Mouse (Mus musculus): Measurements from ENCODE around the gene Tada3. TPM values are rescaled to one million over a fixed set of nuclear protein-coding genes. Genes with fewer than 3 reads are reported as not detected.
A peak's percentile ranks its signal among the peaks of the same experiment; 100 is the strongest.

Tada3 gene
- polyA plus RNA-seq (2015; fragmentation: Nextera tagmentation; extraction: Ambion mirVana) = 44.4 and 45.1 TPM in 2 replicates

DNA sequence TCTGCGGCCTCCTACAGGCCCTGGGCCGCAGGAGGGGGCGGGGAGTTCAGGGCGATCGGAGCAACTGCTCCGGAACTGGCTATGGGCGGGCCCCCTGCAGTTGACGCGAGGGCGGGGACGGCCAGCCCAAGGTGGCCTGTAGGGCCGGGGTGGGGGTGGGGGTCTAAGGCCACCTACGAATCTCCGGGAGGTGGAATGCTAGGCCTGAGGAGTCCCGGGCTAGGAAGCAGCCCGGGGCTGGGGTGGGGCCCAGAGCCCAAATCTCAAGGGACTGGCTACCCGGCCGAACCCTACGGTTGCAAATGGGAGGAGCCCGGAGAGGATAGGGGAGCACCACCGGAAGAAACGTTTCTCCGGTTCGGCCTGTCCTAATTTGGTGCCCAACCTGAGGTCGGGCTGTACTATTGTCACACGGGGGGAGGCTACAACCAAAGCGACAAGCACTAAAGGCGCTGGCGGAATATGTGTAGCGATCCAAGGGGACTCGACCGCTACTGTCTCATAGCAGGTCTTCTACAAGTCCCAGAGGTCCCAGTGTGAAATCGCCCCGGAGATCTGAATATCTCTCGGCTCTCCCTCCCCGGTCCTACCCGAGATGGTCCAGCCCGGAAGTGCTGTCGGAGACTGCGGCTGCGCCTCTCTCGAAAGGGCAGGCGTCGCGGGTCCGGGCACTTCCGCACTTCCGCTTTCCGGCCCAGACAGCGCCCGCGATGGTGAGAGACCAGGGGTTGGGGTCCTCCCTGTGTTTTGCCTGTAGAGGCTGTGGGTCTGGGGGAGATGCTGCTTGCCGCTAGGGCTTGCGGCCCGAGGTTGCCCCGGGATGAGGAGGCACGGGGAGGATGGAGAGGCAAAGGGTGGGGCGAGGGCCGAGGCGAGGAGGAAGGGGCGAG lies at the start of gene Tada3, which contains the start of gene Arpc4:
Gene Tada3 (minus strand): TSS at position 388 of the 890 bp plus-strand sequence.
Gene Arpc4 (plus strand): TSS at position 620 of the 890 bp plus-strand sequence.
- under 1% methylated on average over 61 of the region's 61 CpGs for WGBS

GRCm38 (mm10) chr6:113427397-113427796 lies 49.7 kb upstream of the Tada3 start:
- Histone ChIP-seq H3K27me3 (replicated peaks; ENCODE audit: control insufficient read depth, insufficient read depth, low read length) (no peaks in the 10 kb centered on the region), H3K4me1 (ENCODE audit: control insufficient read depth, insufficient read depth, low read length) (no peaks in the 10 kb centered on the region), H3K4me2 (ENCODE audit: low read depth, low read length) (no peak overlapping the region), H3K9me3 (ENCODE audit: control insufficient read depth, low read length) (peaks cover 5% of the 10 kb centered on the region; the same call in 1 of the 2 replicates), H3K27ac (ENCODE audit: low read length) (no peak overlapping the region), H3K4me3 (ENCODE audit: low read length) (no peak overlapping the region), H3K36me3 (ENCODE audit: control insufficient read depth, insufficient read depth, low read length) (0 out of 2 replicates have a peak, but pooled peaks cover 5% of the 10 kb centered on the region), H3K9ac (ENCODE audit: low read depth, low read length) (no peak overlapping the region)
- ATAC-seq = no peak
- WGBS = 59% methylated on average over 3 of the region's 3 CpGs

More for the DNA sequence above, at the start of gene Tada3, which contains the start of gene Arpc4:
- peak within 1 kb of the TSS; percentile 97 for H3K9ac ChIP-seq (ENCODE audit: low read depth, low read length)
- ATAC-seq = peak; percentile 96
- H3K9me3 ChIP-seq (ENCODE audit: control insufficient read depth, low read length) = no peaks in the 10 kb centered on the region
- H3K27me3 ChIP-seq (replicated peaks; ENCODE audit: control insufficient read depth, insufficient read depth, low read length) = no peaks in the 10 kb centered on the region
- peaks cover 16% of the 10 kb centered on the region for H3K4me1 ChIP-seq (ENCODE audit: control insufficient read depth, insufficient read depth, low read length)
- peak within 1 kb of the TSS; percentile 81 for H3K4me2 ChIP-seq (ENCODE audit: low read depth, low read length)
- peak within 1 kb of the TSS; percentile 96 for H3K4me3 ChIP-seq (ENCODE audit: low read length)
- peaks cover 8% of the 10 kb centered on the region for H3K36me3 ChIP-seq (ENCODE audit: control insufficient read depth, insufficient read depth, low read length)
- peak within 1 kb of the TSS; percentile 97 for H3K27ac ChIP-seq (ENCODE audit: low read length)

DNA sequence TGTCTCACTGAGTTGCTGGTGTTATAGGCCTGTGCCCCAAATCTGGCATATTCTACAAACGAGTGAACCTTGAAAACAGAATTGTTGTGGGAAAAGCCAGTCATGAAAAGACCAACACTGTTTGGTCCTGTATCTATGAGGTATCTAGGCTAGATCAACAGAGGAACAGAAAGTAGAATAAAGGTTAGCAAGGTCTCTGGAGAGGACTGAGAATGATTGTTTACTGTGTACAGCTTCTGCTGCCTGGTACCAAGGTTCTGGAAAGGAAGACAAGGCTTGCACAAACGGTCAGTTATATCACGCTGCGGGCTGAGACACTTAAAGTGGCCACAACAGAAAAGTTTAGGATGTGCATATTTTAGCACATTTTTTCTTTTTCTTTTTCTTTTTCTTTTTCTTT lies 49.0 kb upstream of the Tada3 start:
- H3K27me3 ChIP-seq (replicated peaks; ENCODE audit: control insufficient read depth, insufficient read depth, low read length) = no peaks in the 10 kb centered on the region
- 0 out of 2 replicates have a peak, but pooled peaks cover 5% of the 10 kb centered on the region for H3K36me3 ChIP-seq (ENCODE audit: control insufficient read depth, insufficient read depth, low read length)
- H3K27ac ChIP-seq (ENCODE audit: low read length) = no peak overlapping the region
- no peak overlapping the region for H3K4me3 ChIP-seq (ENCODE audit: low read length)
- H3K4me1 ChIP-seq (ENCODE audit: control insufficient read depth, insufficient read depth, low read length) = no peaks in the 10 kb centered on the region
- peaks cover 5% of the 10 kb centered on the region; the same call in 1 of the 2 replicates for H3K9me3 ChIP-seq (ENCODE audit: control insufficient read depth, low read length)
- ATAC-seq = no peak
- no peak overlapping the region for H3K9ac ChIP-seq (ENCODE audit: low read depth, low read length)
- no peak overlapping the region for H3K4me2 ChIP-seq (ENCODE audit: low read depth, low read length)
- WGBS = 91% methylated on average over 4 of the region's 4 CpGs

- H3K4me2 ChIP-seq (ENCODE audit: low read depth, low read length) = no peak overlapping the region
- no peak overlapping the region for H3K4me3 ChIP-seq (ENCODE audit: low read length)
- no peak overlapping the region for H3K27ac ChIP-seq (ENCODE audit: low read length)
- H3K9me3 ChIP-seq (ENCODE audit: control insufficient read depth, low read length) = peaks cover 5% of the 10 kb centered on the region; the same call in 1 of the 2 replicates
- WGBS = 75% methylated on average over 7 of the region's 7 CpGs
- no peaks in the 10 kb centered on the region for H3K4me1 ChIP-seq (ENCODE audit: control insufficient read depth, insufficient read depth, low read length)
- H3K36me3 ChIP-seq (ENCODE audit: control insufficient read depth, insufficient read depth, low read length) = 0 out of 2 replicates have a peak, but pooled peaks cover 5% of the 10 kb centered on the region
- H3K9ac ChIP-seq (ENCODE audit: low read depth, low read length) = no peak overlapping the region
- H3K27me3 ChIP-seq (replicated peaks; ENCODE audit: control insufficient read depth, insufficient read depth, low read length) = no peaks in the 10 kb centered on the region
- no peak for ATAC-seq
Measured at GRCm38 (mm10) chr6:113424187-113424586, 46.5 kb upstream of the Tada3 start.

DNA sequence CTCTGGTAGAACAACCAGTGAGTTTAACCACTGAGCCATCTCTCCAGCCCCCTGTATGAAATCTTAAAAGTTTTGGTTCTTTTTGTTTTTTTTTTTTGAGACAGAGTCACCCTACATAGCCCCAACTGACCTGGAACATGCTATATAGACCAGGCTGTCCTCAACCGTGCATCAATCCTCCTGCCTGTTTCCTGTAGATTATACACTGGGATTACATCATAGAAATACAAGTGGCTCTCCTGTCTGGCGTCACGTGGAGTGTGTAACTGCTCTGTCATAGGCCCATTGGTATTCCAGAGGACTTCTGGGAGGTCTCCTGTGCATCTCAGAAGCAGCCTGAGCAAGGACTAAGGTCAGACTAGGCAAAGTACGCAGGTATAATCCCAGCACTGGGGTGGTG lies 45.3 kb upstream of the Tada3 start:
- Histone ChIP-seq H3K9ac (ENCODE audit: low read depth, low read length) (no peak overlapping the region), H3K9me3 (ENCODE audit: control insufficient read depth, low read length) (peaks cover 5% of the 10 kb centered on the region; the same call in 1 of the 2 replicates), H3K27ac (ENCODE audit: low read length) (no peak overlapping the region), H3K4me3 (ENCODE audit: low read length) (no peak overlapping the region), H3K27me3 (replicated peaks; ENCODE audit: control insufficient read depth, insufficient read depth, low read length) (no peaks in the 10 kb centered on the region), H3K4me2 (ENCODE audit: low read depth, low read length) (no peak overlapping the region), H3K36me3 (ENCODE audit: control insufficient read depth, insufficient read depth, low read length) (0 out of 2 replicates have a peak, but pooled peaks cover 5% of the 10 kb centered on the region), H3K4me1 (ENCODE audit: control insufficient read depth, insufficient read depth, low read length) (peaks cover 7% of the 10 kb centered on the region)
- no peak for ATAC-seq
- WGBS = 75% methylated on average over 4 of the region's 4 CpGs

DNA sequence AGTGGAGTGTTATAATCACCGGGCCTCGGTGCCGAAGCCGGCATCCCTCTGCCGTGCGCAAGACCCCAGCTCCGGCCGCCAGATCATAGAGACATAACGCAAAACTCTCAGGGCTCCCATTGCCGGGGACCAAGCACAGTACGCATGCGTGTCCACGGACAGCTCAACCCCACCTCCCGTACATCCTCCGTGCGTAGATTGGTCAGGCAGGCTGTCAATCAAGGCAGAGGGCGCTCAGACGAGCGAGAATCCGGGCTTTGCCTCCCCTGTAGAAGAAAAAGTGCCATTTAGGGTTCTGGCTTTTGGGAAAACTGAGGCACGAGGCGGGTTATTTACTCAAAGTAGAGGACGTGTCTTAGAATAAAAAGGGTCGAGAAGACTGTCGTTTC lies 41.5 kb upstream of the Tada3 start, which contains the start of gene Rpusd3:
Gene Rpusd3 (minus strand): TSS at position 142 of the 389 bp plus-strand sequence.
- Histone ChIP-seq H3K4me1 (ENCODE audit: control insufficient read depth, insufficient read depth, low read length) (peaks cover 10% of the 10 kb centered on the region), H3K4me3 (ENCODE audit: low read length) (peak within 1 kb of the TSS; percentile 72), H3K9me3 (ENCODE audit: control insufficient read depth, low read length) (no peaks in the 10 kb centered on the region), H3K9ac (ENCODE audit: low read depth, low read length) (peak within 1 kb of the TSS; percentile 78), H3K27ac (ENCODE audit: low read length) (peak within 1 kb of the TSS; percentile 39), H3K36me3 (ENCODE audit: control insufficient read depth, insufficient read depth, low read length) (0 out of 2 replicates have a peak, but pooled peaks cover 3% of the 10 kb centered on the region), H3K27me3 (replicated peaks; ENCODE audit: control insufficient read depth, insufficient read depth, low read length) (no peaks in the 10 kb centered on the region), H3K4me2 (ENCODE audit: low read depth, low read length) (peak within 1 kb of the TSS; percentile 98)
- peak; percentile 99 for ATAC-seq
- WGBS = under 1% methylated on average over 25 of the region's 25 CpGs

DNA sequence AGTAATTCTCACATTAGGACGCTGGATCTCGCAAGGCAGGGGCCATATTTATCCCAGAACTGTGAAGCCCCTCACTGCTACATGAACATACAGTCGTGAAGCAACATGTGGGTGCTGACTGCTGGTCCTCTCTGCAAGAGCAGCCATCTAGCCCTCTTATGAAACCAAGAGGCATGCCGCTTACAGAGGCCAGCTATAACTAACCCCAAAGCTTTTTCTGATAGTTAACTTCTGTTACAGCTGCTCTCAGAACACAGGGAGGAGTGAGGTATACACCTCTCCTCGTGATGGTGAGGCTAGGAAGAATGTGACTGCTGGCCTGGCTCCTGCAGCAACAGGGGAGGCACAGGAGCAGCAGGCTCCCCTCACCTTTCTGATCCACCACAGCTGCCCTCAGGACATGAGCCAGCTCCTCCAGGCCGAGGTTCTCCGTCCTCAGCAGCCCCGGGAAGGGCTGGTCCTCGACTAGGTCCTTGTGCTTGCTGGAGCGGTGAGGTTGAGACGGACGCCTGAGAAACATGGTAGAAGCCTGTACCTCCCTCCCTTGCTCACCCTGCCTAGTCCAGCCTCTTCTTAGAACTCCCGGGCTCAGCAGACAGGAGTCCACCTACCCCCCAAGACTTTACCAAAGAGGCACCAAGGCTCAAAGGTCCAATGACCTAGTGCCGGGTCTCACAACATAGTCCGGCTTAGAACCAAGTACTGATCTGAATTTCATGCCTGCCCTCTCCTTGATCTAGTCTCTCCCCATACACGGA lies 40.9 kb upstream of the Tada3 start:
- Histone ChIP-seq H3K36me3 (ENCODE audit: control insufficient read depth, insufficient read depth, low read length) (0 out of 2 replicates have a peak, but pooled peaks cover 3% of the 10 kb centered on the region), H3K4me3 (ENCODE audit: low read length) (peak overlapping the region; percentile 72), H3K4me2 (ENCODE audit: low read depth, low read length) (peak overlapping the region; percentile 98), H3K9me3 (ENCODE audit: control insufficient read depth, low read length) (no peaks in the 10 kb centered on the region), H3K27me3 (replicated peaks; ENCODE audit: control insufficient read depth, insufficient read depth, low read length) (no peaks in the 10 kb centered on the region), H3K4me1 (ENCODE audit: control insufficient read depth, insufficient read depth, low read length) (peaks cover 10% of the 10 kb centered on the region), H3K9ac (ENCODE audit: low read depth, low read length) (peak overlapping the region; percentile 78), H3K27ac (ENCODE audit: low read length) (peak overlapping the region; percentile 39)
- ATAC-seq = peak; percentile 67
- WGBS = 7% methylated on average over 16 of the region's 16 CpGs

DNA sequence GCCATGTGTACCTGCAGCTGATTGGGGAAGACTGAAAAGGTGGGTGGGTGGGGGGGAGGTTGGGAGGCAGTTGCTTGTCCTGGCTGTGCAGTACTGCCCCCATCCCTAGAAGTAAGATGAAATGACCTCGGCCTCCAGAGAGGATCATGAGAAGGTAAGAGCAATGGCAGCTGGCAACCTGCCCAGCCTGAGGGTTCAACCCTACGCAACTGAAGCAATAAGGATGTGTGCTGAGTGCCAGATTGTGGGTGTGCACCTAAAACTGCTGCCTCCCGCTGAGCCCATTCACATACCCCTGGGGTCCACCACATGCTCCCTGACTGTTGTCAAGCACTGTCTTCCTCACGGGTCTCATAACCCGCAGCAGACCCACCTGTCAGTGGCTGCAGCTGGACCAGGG lies 38.7 kb upstream of the Tada3 start:
- no peak overlapping the region for H3K9ac ChIP-seq (ENCODE audit: low read depth, low read length)
- H3K4me1 ChIP-seq (ENCODE audit: control insufficient read depth, insufficient read depth, low read length) = peaks cover 10% of the 10 kb centered on the region
- no peak overlapping the region for H3K27ac ChIP-seq (ENCODE audit: low read length)
- no peaks in the 10 kb centered on the region for H3K9me3 ChIP-seq (ENCODE audit: control insufficient read depth, low read length)
- H3K4me2 ChIP-seq (ENCODE audit: low read depth, low read length) = no peak overlapping the region
- H3K4me3 ChIP-seq (ENCODE audit: low read length) = no peak overlapping the region
- ATAC-seq = no peak
- 0 out of 2 replicates have a peak, but pooled peaks cover 3% of the 10 kb centered on the region for H3K36me3 ChIP-seq (ENCODE audit: control insufficient read depth, insufficient read depth, low read length)
- no peaks in the 10 kb centered on the region for H3K27me3 ChIP-seq (replicated peaks; ENCODE audit: control insufficient read depth, insufficient read depth, low read length)
- WGBS = 79% methylated on average over 5 of the region's 5 CpGs

- Histone ChIP-seq H3K27me3 (replicated peaks; ENCODE audit: control insufficient read depth, insufficient read depth, low read length) (no peaks in the 10 kb centered on the region), H3K4me2 (ENCODE audit: low read depth, low read length) (no peak overlapping the region), H3K4me3 (ENCODE audit: low read length) (no peak overlapping the region), H3K4me1 (ENCODE audit: control insufficient read depth, insufficient read depth, low read length) (0 out of 2 replicates have a peak, but pooled peaks cover 3% of the 10 kb centered on the region), H3K36me3 (ENCODE audit: control insufficient read depth, insufficient read depth, low read length) (no peaks in the 10 kb centered on the region), H3K9ac (ENCODE audit: low read depth, low read length) (no peak overlapping the region), H3K27ac (ENCODE audit: low read length) (no peak overlapping the region), H3K9me3 (ENCODE audit: control insufficient read depth, low read length) (no peaks in the 10 kb centered on the region)
- ATAC-seq = no peak
- 61% methylated on average over 1 of the region's 1 CpGs for WGBS
Measured at GRCm38 (mm10) chr6:113410001-113410400, 32.3 kb upstream of the Tada3 start.
